Mouse (Mus musculus) heart, postnatal 36 days (tissue): ENCODE results near the gene Atp6v1e1. TPM values are rescaled to one million over a fixed set of nuclear protein-coding genes. Genes with fewer than 3 reads are reported as not detected.

ENCODE experiments used
- DNase-seq, 2 experiments: peaks; one replicate each; pipeline ENCODE4 v3.0.0; 2021 to 2022
- intact Hi-C: fragments of 180-260 bp; cut with DNase I; formaldehyde crosslinking; loops from one replicate; pipeline ENCODE4 v1.15.1; 2025
- microRNA-seq, 2 experiments: library from miRNA; unstranded; fragments of <30 nt; microRNA quantifications; one replicate each; pipeline ENCODE4 v1.2.0; 2021; ENCODE audit warnings: borderline number of aligned reads in 2 of 2
- total RNA-seq, 2 experiments: library from RNA; stranded (reverse); gene quantifications; 2 replicates each; pipeline ENCODE4 v1.2.3; 2021

The Atp6v1e1 gene
- total RNA-seq, 2 experiments from 2014 or later: 159 to 160 TPM

DNA sequence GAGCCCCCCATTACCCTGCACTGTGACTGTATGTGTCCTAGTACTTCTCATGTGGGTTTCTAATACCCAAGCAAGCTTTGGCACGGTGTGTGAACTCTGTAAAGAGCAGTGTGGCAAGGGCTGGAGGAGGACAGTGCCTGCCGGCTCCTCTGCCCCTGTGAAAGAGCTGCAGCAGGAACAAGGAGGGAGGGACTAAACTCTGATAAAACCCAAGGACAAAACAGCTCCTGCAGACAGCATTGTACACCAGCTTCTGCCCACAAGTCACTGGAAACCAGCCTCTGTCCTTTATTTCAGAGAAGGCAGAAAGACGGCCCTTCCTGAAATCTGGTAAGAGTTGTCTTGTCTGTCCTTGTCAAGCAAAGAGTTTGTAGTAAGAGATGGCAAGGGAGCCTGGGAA lies 46.3 kb downstream of the Atp6v1e1 start:
- intact Hi-C loops: no loop called here
- no peak for DNase-seq

DNA sequence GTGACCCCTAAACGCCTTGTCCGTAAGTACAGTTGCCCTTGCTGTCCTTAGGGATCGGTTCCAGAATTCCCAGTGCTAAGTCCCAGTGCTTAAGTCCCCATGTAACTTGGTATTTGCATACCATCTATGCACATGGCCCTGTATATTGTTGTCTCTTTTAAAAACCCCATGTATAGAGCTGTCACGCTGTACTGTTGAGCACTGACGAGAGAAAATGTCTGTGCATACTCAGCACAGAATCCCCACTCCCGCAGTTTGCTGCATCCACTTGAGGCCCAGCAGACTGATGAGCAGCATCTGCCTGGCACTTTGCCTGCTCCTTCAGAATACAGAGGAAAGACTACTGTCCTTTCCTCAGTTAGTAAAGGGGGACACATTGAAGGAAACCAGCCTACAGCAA lies 48.8 kb downstream of the Atp6v1e1 start:
- intact Hi-C loops: no loop called here
- DNase-seq: no peak

DNA sequence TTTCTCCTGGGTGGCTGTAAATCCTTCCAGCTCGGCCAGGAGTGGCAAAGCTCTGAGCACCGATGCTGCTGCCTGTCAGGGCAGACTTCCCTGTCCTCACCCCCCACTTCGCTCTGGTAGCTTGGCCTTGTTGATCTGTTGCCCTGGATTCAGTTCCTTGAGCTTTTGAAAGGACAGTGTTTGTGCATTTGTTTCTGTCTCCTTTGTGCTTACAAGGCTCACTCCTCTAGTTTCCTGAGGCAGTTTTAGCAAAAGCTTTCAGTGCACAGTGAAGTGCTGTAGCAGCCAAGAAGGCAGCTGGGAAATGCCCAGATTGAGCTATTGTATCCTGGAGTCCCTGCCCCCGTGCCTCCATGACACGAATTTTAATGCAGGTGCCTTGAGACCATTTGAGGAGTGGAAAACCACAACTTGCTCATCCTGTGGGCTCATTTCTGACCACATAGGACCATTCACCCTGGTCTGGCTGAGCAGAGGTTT lies 49.4 kb downstream of the Atp6v1e1 start, which contains the start of gene Slc25a18:
Gene Slc25a18 (plus strand): TSS at position 430 of the 480 bp plus-strand sequence.
- intact Hi-C loops: no loop called here
- no peak for DNase-seq

DNA sequence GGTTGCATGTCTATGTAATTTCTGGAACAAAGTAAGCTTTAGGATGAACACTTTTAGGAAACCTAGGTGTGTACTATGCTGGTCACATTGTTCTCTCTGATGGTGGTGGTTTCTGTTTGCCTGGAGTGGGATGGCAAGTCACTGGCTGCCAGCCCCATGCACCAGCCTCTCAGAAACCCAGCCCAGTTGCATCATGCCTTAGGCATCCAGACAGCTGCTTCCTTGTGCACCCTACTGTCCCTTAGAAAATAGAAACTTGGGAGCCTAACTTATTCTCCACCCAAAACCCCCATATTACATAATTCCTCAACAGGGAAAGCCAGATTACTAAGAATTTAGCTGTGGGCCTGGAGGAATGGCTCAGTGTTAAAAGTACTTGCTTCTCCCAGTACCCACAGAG lies 50.6 kb downstream of the Atp6v1e1 start:
- no peak for DNase-seq
- intact Hi-C loops: no loop called here

DNA sequence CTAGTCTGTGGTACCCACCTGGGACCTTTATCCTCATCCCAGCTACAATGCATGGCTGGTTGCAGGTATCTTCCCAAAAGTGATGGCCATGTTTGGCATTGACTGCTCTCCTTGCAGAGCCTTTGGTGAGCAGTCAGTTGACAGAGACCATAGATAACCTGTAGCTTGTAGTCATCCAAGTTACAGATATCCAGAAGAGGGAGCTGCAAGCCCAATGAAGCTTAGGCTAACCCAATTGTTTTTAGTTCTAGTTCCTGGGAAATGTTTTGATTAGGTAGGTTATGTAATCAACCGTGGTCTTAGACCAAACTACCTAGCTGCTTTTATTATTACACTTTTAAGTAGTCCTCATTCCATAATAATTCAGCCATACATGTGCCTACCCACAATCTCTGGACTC lies 51.2 kb downstream of the Atp6v1e1 start:
- intact Hi-C loops: no loop called here
- DNase-seq: no peak

DNA sequence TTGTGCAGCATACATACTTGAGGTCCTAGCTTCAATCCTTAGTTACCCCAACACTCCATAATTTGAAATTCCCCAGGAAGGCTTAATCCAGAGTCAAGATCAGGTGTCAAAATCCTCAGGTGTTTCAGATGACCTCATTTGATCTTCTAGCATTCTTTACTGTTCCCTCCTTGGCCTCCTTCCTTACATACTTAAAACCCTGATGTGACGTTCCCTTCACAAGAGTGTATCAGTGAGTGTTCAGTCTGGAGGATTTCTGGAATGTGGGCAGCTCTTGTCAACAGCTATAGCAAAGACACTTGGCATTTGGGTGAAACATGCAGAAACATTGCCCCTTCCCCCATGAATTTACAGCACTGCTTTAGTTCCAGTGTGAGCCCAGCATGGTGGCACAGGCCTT lies 52.6 kb downstream of the Atp6v1e1 start:
- intact Hi-C loops: no loop called here
- DNase-seq: no peak

DNA sequence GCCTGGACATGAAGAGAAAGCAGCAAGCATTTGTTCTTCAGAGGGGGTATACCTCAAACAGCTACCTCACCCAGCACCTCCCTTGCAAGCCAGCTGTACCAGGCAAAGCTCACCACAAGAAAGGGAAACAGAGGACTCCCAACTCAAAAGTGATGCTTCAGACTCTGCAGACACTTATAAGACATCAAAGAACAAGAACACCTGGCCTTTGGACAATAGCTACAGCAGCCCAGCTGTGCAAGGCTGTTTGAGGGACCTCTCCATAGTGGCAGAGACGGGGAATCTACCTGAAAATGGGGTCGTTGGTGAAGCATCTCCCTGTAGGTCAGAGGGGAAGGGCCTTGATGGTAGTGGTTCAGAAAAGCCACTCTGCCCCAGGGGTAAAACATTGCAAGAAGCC lies 61.4 kb downstream of the Atp6v1e1 start:
- no peak for DNase-seq
- intact Hi-C loops: no loop called here

DNA sequence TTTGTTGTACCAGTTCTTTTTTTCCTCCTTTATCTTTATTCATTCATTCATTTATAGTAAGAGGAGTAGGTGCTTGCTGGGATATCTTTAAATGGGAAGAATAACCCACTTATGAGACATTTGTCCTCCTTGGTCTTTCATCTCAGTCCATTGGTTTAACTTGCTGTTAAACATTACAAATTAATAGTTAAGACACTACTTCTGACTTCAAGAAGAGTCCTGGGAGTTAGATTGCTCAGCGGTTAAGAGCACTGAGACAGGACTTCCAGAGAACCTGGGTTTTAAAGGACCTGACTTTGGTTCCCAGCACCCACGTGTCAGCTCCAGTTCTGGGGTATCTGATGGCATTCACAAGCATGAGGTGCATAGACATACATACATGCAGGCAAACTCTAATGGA lies 76.2 kb downstream of the Atp6v1e1 start:
- no peak for DNase-seq
- intact Hi-C loops: no loop called here

Small RNA genes lying within 50 kb of the gene (microRNA-seq; reads per million reads assigned to microRNA genes)
- 0 reads per million in 2 experiments for gene Gm25193

Other genes with a start within 250 kb of the Atp6v1e1 start
- 10 to 100 TPM; 16.4 to 20.3 TPM for gene Cecr2, start 156.4 kb downstream of the Atp6v1e1 start, total RNA-seq
- gene Slc25a18, start 49.2 kb downstream of the Atp6v1e1 start, total RNA-seq: under 1 TPM in 1 of 2 experiments, not detected in 1; 0.25 TPM
- gene Bcl2l13, start 13.4 kb upstream of the Atp6v1e1 start, total RNA-seq: 10 to 100 TPM; 81.5 to 88.1 TPM
- 1 to 10 TPM; 1.1 to 1.3 TPM for gene Bid, start 94.1 kb upstream of the Atp6v1e1 start, total RNA-seq